Mouse (Mus musculus) cerebellum, adult 9-10 months (tissue): Measurements from ENCODE around the gene Vinac1.

Experiments
- DNase-seq: peaks from one replicate; pipeline ENCODE4 v3.0.0; 2022

Gene Vinac1

DNA sequence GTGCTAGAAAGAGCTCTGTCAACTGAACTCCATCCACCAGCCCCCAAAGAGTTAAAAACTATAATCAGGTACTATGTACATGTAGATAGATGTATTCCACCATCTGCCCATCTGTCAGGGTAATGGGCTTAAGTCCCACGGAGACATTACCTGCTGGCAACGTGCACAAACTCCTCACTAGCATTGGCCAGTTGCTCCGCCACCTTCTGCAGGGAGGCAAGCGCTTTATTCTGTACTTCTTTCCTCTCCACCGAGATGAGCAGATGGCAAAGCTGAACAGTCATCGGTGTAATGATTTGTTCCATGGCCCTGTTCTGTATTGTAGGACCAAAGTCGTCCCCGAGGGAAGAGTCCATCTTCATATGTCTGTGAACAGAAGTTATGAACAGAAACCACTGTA lies at the start of gene Vinac1:
TSS of gene Vinac1 (minus strand) at position 362 of the 400 bp plus-strand sequence.
- no peak for DNase-seq

GRCm38 (mm10) chr2:129093926-129094724 lies 46.2 kb upstream of the Vinac1 start:
- no peak for DNase-seq

- DNase-seq: no peak
Observed at GRCm38 (mm10) chr2:129092810-129093209, 44.8 kb upstream of the Vinac1 start.

GRCm38 (mm10) chr2:129090370-129090769 lies 42.4 kb upstream of the Vinac1 start:
- no peak for DNase-seq

GRCm38 (mm10) chr2:129087520-129087919 lies 39.5 kb upstream of the Vinac1 start:
- DNase-seq: no peak

- DNase-seq: peak; percentile 61
Observed at GRCm38 (mm10) chr2:129084959-129085358, 37.0 kb upstream of the Vinac1 start.

DNA sequence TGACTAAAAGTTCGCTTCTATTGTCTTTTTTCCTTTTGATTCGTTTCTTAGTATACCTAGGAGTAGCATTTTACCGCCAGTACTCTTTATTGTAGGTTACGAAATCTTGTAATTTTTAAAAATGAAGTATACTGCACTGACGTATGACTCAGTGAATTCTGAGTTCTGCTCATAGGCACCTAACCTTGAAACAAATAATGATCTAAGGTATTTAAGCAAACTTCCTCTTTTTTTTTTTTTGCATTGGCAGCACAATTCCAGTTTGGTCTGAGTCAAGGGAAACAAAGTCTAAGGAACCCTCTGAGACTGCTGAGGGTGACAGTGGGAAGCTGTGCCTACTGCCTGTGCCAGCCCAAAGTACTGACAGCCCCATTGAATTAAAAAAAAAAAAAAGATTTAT lies 35.5 kb upstream of the Vinac1 start:
- no peak for DNase-seq

- DNase-seq: no peak
Observed at GRCm38 (mm10) chr2:129081097-129081496, 33.1 kb upstream of the Vinac1 start.

DNA sequence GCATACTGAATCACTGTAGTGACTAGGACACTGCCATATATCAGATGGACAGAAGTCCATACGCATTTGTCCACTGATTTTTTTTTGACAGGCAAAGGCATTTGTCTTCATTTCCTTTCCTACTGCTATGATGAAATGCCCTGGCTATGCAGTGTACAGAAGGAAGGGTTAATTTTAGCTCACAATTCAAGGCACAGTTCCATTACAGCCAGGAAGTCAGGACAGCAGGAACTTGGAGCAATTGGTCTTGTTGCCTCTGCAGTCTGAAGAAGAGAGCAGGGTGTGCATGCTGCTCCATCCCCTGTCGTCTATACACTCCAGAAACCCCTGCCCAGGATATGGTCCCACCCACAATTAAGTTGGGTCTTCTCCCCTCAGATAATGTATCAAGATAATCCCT lies 31.2 kb upstream of the Vinac1 start:
- DNase-seq: no peak

GRCm38 (mm10) chr2:129078313-129078712 lies 30.3 kb upstream of the Vinac1 start:
- DNase-seq: no peak

- DNase-seq: no peak
Observed at GRCm38 (mm10) chr2:129070296-129070695, 22.3 kb upstream of the Vinac1 start.

DNA sequence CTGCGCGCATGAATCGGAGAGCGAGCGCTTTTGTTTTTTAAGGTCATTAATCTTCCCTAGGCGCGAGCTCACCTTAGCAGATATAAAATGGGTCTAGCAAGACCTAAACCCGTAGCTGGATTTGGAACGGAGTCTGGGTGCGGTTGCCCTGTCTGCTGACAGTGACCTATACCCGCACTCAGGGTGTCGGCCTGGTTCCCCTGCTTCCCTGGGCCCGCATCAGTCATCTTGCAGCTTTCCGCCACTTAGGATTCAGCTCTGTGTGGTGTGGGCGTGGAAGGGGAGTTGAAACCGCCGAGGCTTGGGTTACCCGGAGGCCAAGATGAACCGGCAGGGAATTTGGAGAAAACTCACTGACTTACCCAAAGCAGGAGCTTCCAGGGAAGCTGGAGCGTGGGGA lies 18.4 kb upstream of the Vinac1 start:
- DNase-seq: peak; percentile 59

DNA sequence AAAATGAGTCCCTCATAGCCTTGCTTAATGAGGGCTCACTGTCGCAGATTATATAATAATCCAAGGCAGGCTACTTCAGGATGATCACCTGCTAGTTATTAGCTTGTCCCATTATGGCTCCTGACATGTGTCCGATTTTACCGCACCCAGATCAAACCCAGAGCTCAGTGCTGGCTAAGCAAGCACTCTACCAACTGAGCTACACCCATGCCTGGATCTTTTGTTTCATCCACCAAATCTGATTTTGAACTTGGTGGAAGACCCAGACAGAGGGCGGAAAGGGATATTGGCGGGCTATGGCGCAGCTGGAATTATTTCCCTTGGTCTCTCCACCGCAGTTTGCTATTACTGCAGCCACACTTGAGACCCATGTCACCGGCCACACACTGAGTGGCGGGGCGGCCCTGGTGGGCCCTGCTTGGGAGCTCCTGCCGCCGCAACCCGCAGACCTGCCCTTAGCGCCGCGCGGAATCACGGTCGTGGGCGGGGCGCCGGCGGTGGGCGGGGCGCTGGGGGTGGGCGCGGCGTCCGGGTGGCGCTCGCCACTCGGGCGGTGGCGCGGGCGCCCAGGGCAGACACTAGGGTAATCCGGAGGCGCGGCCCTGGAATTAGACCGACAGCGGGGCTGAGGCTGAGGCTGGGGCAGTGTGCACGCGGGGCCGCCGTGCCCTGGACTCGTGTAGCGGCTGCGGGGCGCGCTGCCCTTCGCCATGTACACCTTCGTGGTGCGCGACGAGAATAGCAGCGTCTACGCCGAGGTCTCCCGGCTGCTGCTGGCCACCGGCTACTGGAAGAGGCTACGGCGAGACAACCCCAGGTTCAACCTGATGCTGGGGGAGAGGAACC lies 17.7 kb upstream of the Vinac1 start, which contains the start of gene Ttl:
TSS of gene Ttl (plus strand) at position 506 of the 846 bp plus-strand sequence.
- peak; percentile 76 for DNase-seq

- DNase-seq: no peak
Observed at GRCm38 (mm10) chr2:129061456-129062059, 13.6 kb upstream of the Vinac1 start.

DNA sequence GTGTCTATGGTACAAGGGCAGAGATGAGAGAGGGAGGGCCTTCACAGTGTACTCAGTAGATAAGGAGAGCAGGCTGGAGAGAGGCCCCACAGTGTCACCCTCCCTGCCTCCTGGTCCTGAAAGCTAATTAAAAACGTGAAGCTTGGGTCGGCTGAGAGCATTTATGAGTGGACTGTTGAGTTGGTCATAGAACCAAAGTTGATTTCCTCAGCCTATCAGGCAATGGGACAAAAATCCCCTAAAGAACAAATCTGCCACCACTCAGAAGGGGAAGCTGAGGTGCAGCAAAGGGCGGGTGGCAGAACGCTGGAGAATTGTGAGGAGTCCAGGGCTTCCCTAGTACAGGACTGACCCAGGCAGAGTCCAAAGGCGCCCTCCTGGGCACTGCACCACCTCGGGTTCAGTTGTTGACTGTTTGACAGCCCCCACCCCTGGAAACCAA lies 10.0 kb upstream of the Vinac1 start:
- no peak for DNase-seq

- no peak for DNase-seq
Observed at GRCm38 (mm10) chr2:129057256-129057655, 9.3 kb upstream of the Vinac1 start.

- no peak for DNase-seq
Observed at GRCm38 (mm10) chr2:129056597-129056996, 8.6 kb upstream of the Vinac1 start.

- no peak for DNase-seq
Observed at GRCm38 (mm10) chr2:129055741-129056140, 7.8 kb upstream of the Vinac1 start.

GRCm38 (mm10) chr2:129052451-129052983 lies 4.5 kb upstream of the Vinac1 start:
- no peak for DNase-seq

DNA sequence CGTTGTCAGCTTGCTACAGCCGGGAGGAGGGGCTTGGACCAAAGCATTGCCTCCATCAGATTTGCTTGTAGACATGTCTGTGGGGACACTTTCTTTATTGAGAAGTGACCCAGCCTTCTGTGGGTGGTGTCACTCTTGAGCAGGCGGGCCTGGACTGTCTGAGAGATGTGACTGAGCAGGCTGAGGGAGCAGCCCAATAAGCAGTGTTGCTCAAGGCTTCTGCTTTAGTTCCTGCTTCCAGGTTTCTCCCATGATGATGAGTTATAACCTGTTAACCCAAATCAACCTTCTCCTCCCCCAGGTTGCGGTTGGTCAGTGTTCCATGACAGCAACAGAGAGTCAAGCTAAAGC lies 1.2 kb downstream of the Vinac1 start:
- no peak for DNase-seq

DNA sequence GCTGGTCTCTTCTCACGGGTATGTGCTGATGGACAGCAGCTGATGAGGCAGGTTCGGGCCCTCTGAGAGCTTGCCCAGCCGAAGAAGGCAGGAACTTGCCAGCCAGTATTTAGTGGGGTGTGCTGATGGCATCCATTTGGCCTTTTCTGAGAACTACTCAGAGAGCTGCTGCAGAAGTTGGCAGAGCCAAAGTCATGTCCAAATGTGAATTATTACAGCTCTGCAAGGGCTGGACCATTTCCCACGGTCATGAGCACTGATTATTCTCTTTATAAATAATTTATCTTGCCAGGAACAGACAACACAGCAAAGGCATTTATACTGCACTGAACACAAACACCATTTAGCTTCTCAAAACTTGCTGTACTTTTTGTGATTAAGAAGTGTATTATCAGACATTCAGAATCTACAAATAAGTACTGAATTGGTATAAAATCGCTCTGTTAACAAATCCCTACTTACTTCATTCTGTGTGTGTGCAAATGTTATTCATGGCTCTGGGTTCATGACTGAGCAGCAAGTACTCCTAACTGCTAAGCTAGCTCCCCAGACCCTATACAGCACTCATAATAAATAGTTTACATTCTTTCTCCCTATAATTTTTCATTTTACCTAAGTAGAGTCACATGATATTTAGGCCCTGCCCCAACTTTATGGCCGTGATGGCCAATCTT lies 1.7 kb downstream of the Vinac1 start:
- no peak for DNase-seq

DNA sequence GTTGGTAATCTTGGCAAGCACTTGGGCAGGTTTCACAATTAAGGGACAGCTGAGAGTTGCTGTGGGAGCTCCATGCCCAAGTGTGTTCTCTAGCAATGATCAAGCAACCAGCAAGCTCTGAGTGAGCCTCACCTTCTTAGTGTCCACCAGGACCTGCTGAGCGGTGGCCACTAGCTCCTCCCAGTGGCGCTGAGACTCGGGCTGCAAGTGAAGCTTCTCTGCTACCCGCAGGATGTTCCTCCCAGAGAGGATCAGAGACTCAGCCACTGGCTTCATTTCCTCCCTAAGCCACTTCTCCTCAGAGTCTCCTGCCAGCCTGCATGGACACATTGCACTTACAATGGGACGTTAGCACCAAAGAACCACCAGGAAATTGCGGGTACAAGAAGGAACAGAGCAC lies 7.4 kb downstream of the Vinac1 start:
- DNase-seq: no peak
